Mouse (Mus musculus) forebrain, embryonic 16.5 days (tissue): Measurements from ENCODE around the gene Nrp1. TPM values are rescaled to one million over a fixed set of nuclear protein-coding genes. Genes with fewer than 3 reads are reported as not detected.

Source experiments
- ATAC-seq: fragments of 200-750 bp; cut with Nextera tagmentation; 2 replicates; pipeline ENCODE4 v1.8.0; 2017; ENCODE audit warnings: mild to moderate bottlenecking, moderate library complexity
- H3K27ac ChIP-seq: fragments of 300-500 bp; sonication (generic); 2 replicates; pipeline ENCODE4 v1.5.1; 2014; ENCODE audit warnings: low read length, control low read depth
- H3K27me3 ChIP-seq: fragments of 300-500 bp; sonication (generic); replicated peaks from 2 replicates; pipeline ENCODE4 v1.6.1; 2014; ENCODE audit warnings: low read length; ENCODE audit not compliant: control insufficient read depth, insufficient read depth
- H3K36me3 ChIP-seq: fragments of 300-500 bp; sonication (generic); 2 replicates; pipeline ENCODE4 v1.6.1; 2014; ENCODE audit not compliant: control insufficient read depth, insufficient read depth
- H3K4me1 ChIP-seq: fragments of 300-500 bp; sonication (generic); replicated peaks from 2 replicates; pipeline ENCODE4 v1.6.1; 2014; ENCODE audit warnings: low read length; ENCODE audit not compliant: control insufficient read depth, insufficient read depth
- H3K4me2 ChIP-seq: fragments of 300-500 bp; sonication (generic); 2 replicates; pipeline ENCODE4 v1.6.1; 2014; ENCODE audit warnings: mild to moderate bottlenecking, low read length, control low read depth
- H3K4me3 ChIP-seq: fragments of 300-500 bp; sonication (generic); replicated peaks from 2 replicates; pipeline ENCODE4 v1.5.1; 2014; ENCODE audit warnings: mild to moderate bottlenecking, low read length, control low read depth
- H3K9ac ChIP-seq: fragments of 300-500 bp; sonication (generic); replicated peaks from 2 replicates; pipeline ENCODE4 v1.6.1; 2014; ENCODE audit warnings: low read depth, low read length, control low read depth
- H3K9me3 ChIP-seq: fragments of 300-500 bp; sonication (generic); 2 replicates; pipeline ENCODE4 v1.6.1; 2016; ENCODE audit warnings: low read length; ENCODE audit not compliant: control insufficient read depth
- WGBS: fragments of 180-500 bp; shearing (Covaris S2); extraction: QIAGEN DNeasy Blood & Tissue Kit; methylation state at CpG from one replicate; pipeline ENCODE4 v1.1.7; 2014; 5-methylcytosine and 5-hydroxymethylcytosine counted together
- polyA plus RNA-seq: library from polyadenylated mRNA; unstranded; fragments of >200 nt; fragmentation: Nextera tagmentation; extraction: Ambion mirVana; gene quantifications from 2 replicates; pipeline ENCODE4 v1.2.1, GENCODE M21; 2015

Nrp1 gene
- polyA plus RNA-seq, 1 experiment from 2014 or later: 143 TPM

DNA sequence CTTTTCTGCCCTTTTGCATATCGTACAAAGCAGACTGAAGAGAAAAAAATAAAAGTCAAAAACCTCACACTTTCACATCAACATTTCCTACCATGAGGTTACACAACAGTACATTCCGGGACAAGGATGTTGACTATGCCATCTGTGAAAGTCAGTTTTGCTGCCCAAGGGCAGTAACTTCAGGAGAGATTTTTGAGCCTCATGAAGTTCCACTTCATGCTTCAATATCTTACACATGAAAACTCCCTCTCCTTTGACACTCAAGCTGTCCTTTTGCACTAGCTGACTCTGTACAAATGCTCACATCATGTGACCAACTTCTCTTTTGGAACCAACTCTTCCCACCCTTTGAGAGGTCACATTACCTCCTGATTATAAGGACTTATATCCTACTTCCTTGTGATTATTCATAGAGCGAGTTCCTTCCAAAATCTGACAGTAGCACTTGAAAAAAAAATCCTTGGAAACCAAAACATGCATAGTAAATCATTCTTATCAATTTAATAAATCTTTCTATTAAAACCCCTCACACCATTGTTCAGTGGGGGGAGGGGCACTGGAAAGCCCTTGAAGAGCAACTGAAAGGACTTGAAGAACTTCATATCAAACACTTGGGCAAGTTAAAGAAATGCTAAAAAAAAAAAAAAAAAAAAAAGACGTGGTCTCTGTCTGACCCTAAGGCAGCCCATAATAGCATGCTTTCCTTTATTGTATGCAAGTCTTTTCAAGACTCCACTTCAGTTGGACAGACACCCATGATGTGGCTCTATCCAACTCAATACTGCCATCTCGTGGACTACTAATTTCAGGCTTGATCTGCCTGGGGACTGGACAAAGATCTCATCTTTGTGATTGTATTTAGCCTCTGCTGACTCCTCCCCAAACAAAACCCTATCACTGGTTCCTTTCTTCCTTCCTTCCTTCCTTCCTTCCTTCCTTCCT lies 133.0 kb downstream of the Nrp1 start:
- Histone ChIP-seq H3K9ac (no peak overlapping the region), H3K9me3 (no peaks in the 10 kb centered on the region), H3K4me1 (peaks cover 6% of the 10 kb centered on the region; the same call in 1 of the 2 replicates), H3K4me2 (no peak overlapping the region), H3K36me3 (no peaks in the 10 kb centered on the region), H3K27ac (no peak overlapping the region), H3K27me3 (no peaks in the 10 kb centered on the region), H3K4me3 (no peak overlapping the region)
- peak; percentile 74 for ATAC-seq
- 55% methylated on average over 5 of the region's 5 CpGs for WGBS

DNA sequence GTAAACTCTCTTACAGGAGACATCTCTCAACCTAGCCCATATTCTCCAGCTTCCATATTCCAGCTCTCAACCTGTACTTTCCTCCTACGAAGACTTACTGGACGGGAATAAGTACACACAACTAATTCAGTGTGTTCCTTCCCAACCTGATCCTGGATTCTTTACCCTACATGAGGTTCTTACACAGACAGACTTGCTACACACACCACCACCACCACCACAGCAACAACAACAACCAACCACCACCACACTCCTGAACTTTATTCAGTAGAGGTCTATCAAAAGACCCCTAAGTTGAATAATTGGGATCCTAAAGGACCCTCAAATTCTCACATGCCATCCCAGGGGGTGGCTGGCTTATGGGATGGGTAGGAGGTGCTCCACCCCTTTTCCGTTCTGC lies 135.4 kb downstream of the Nrp1 start:
- 82% methylated on average over 3 of the region's 3 CpGs for WGBS
- Histone ChIP-seq H3K27me3 (no peaks in the 10 kb centered on the region), H3K36me3 (peaks cover 2% of the 10 kb centered on the region), H3K9me3 (no peaks in the 10 kb centered on the region), H3K27ac (no peak overlapping the region), H3K4me2 (no peak overlapping the region), H3K4me1 (0 out of 2 replicates have a peak, but pooled peaks cover 3% of the 10 kb centered on the region), H3K9ac (no peak overlapping the region), H3K4me3 (no peak overlapping the region)
- no peak; the same call in 1 of the 2 replicates for ATAC-seq

GRCm38 (mm10) chr8:128498836-128499235 lies 140.4 kb downstream of the Nrp1 start:
- 79% methylated on average over 4 of the region's 4 CpGs for WGBS
- no peak overlapping the region for H3K4me3 ChIP-seq
- H3K27me3 ChIP-seq: no peaks in the 10 kb centered on the region
- H3K9me3 ChIP-seq: no peaks in the 10 kb centered on the region
- H3K27ac ChIP-seq: no peak overlapping the region
- H3K36me3 ChIP-seq: peaks cover 10% of the 10 kb centered on the region
- no peak overlapping the region for H3K9ac ChIP-seq
- 0 out of 2 replicates have a peak, but pooled peaks cover 3% of the 10 kb centered on the region for H3K4me1 ChIP-seq
- ATAC-seq: no peak
- H3K4me2 ChIP-seq: no peak overlapping the region

GRCm38 (mm10) chr8:128504136-128504829 lies 145.9 kb downstream of the Nrp1 start:
- no peak for ATAC-seq
- Histone ChIP-seq H3K9me3 (no peaks in the 10 kb centered on the region), H3K4me3 (no peak overlapping the region), H3K27me3 (no peaks in the 10 kb centered on the region), H3K9ac (no peak overlapping the region), H3K4me2 (no peak overlapping the region), H3K36me3 (peaks cover 8% of the 10 kb centered on the region), H3K27ac (no peak overlapping the region), H3K4me1 (peaks cover under 1% of the 10 kb centered on the region)
- WGBS: 60% methylated on average over 5 of the region's 5 CpGs

DNA sequence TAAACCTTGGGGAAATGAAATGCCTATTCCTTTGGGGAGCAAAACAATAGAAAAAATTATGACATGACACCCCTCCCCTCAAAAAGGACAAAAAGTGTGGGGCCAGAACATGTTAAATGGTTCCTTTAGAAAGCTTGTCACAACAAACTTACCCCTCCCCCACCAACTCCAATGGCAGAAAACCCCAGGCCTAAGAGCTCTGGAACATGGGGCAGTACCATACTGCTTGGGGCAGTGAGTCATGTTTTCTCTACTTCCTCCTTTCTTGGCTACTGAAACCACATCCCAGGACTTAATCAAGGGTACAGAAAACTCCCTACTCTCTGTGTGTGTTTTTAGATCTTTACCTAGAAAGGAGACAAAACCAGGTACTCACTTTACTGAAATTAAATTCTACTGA lies 147.5 kb downstream of the Nrp1 start:
- ATAC-seq: no peak
- Histone ChIP-seq H3K4me2 (no peak overlapping the region), H3K27me3 (no peaks in the 10 kb centered on the region), H3K4me1 (peaks cover 6% of the 10 kb centered on the region), H3K27ac (no peak overlapping the region), H3K36me3 (peaks cover 6% of the 10 kb centered on the region), H3K9me3 (no peaks in the 10 kb centered on the region), H3K4me3 (no peak overlapping the region), H3K9ac (no peak overlapping the region)

GRCm38 (mm10) chr8:128508723-128509122 lies 150.3 kb downstream of the Nrp1 start:
- H3K9me3 ChIP-seq: no peaks in the 10 kb centered on the region
- no peaks in the 10 kb centered on the region for H3K27me3 ChIP-seq
- ATAC-seq: peak; percentile 76
- no peak overlapping the region for H3K4me2 ChIP-seq
- H3K4me3 ChIP-seq: no peak overlapping the region
- H3K27ac ChIP-seq: no peak overlapping the region
- peaks cover 6% of the 10 kb centered on the region for H3K4me1 ChIP-seq
- no peaks in the 10 kb centered on the region; the same call in 1 of the 2 replicates for H3K36me3 ChIP-seq
- no peak overlapping the region for H3K9ac ChIP-seq

GRCm38 (mm10) chr8:128511021-128511420 lies 152.6 kb downstream of the Nrp1 start:
- ATAC-seq: no peak
- Histone ChIP-seq H3K27ac (no peak overlapping the region), H3K9me3 (no peaks in the 10 kb centered on the region), H3K27me3 (no peaks in the 10 kb centered on the region), H3K4me2 (no peak overlapping the region), H3K4me1 (peaks cover 6% of the 10 kb centered on the region), H3K36me3 (no peaks in the 10 kb centered on the region), H3K9ac (no peak overlapping the region), H3K4me3 (no peak overlapping the region)

DNA sequence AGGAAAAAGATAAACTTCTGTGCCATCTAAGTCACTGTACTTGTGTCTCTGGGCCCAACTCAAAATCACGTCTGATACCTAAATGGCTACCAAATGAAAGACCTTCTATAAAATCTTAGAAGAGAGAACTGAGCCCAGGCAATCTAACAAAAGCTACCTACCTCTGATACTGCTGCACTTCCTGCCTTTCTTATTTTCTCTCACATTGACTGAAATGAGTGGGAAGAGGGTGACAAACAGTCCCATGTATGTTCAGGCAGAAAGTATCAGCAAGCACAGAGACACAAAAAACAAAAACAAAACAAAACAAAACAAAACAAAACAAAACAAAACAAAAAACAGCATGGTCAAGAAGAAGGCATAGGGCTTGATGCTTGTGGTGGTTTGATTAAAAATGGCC lies 153.3 kb downstream of the Nrp1 start:
- H3K9ac ChIP-seq: no peak overlapping the region
- no peak overlapping the region for H3K4me2 ChIP-seq
- ATAC-seq: no peak
- 92% methylated on average over 1 of the region's 1 CpGs for WGBS
- no peak overlapping the region for H3K4me3 ChIP-seq
- H3K27ac ChIP-seq: no peak overlapping the region
- H3K4me1 ChIP-seq: peaks cover 6% of the 10 kb centered on the region
- no peaks in the 10 kb centered on the region for H3K9me3 ChIP-seq
- no peaks in the 10 kb centered on the region for H3K27me3 ChIP-seq
- H3K36me3 ChIP-seq: no peaks in the 10 kb centered on the region

DNA sequence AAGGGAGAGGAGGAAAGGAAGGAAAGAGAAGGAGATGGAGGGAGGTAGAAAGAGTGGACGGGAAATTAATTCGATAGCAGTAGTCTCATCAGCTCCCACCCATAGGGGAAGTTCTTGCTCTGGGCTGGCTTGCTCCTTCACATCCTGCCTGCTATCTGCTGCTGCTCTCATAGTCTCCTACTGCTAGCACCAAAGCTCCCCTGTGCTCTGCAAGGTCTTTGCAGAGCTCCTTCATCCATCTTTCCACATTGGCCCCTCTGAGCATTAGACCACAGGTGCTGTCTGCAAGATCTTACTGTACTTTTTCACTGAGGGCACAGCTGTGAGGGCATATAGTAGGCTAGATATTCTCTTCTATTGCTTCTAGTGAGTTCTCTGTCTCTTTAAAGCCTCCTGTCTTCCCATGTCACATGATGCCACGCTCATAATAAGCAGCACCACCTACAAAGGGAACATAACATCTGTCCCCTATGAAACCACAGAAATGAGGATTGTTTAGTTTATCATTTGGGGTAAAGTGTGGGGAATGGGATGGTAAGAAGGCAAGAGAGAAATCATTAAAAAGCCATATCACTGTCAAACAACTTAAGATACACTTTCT lies 158.5 kb downstream of the Nrp1 start:
- no peaks in the 10 kb centered on the region for H3K27me3 ChIP-seq
- no peak overlapping the region for H3K9ac ChIP-seq
- H3K4me3 ChIP-seq: no peak overlapping the region

More for the DNA sequence above, 158.5 kb downstream of the Nrp1 start:
- Histone ChIP-seq H3K4me2 (no peak overlapping the region), H3K36me3 (no peaks in the 10 kb centered on the region), H3K27ac (no peak overlapping the region), H3K4me1 (no peaks in the 10 kb centered on the region), H3K9me3 (no peaks in the 10 kb centered on the region)
- no peak for ATAC-seq
- WGBS: 80% methylated on average over 3 of the region's 3 CpGs
